Mouse (Mus musculus) 416B (cell line): ENCODE measurements around the gene Mtrf1l.
A peak's percentile ranks its signal among the peaks of the same experiment; 100 is the strongest.

ENCODE experiments used
- DNase-seq: peaks from one replicate; pipeline ENCODE4 v3.0.0; 2011; ENCODE audit warnings: low read depth

Mtrf1l gene

GRCm38 (mm10) chr10:5823740-5824491, at the start of gene Mtrf1l:
Gene Mtrf1l (minus strand): TSS chr10:5823910.
- DNase-seq: peak; percentile 99

- DNase-seq: no peak
Measured at GRCm38 (mm10) chr10:5871081-5871480, 47.4 kb upstream of the Mtrf1l start.

- DNase-seq: peak; percentile 56
Measured at GRCm38 (mm10) chr10:5867981-5868552, 44.4 kb upstream of the Mtrf1l start.

- peak; percentile 38 for DNase-seq
Measured at GRCm38 (mm10) chr10:5865996-5866395, 42.3 kb upstream of the Mtrf1l start.

GRCm38 (mm10) chr10:5862669-5863068, 39.0 kb upstream of the Mtrf1l start:
- DNase-seq: no peak

GRCm38 (mm10) chr10:5860849-5861248, 37.1 kb upstream of the Mtrf1l start:
- DNase-seq: no peak

GRCm38 (mm10) chr10:5859729-5860128, 36.0 kb upstream of the Mtrf1l start:
- peak; percentile 15 for DNase-seq

GRCm38 (mm10) chr10:5857996-5858549, 34.4 kb upstream of the Mtrf1l start:
- DNase-seq: no peak

GRCm38 (mm10) chr10:5853290-5853868, 29.7 kb upstream of the Mtrf1l start:
- no peak for DNase-seq

- DNase-seq: peak; percentile 54
Measured at GRCm38 (mm10) chr10:5846939-5847338, 23.2 kb upstream of the Mtrf1l start.

- peak; percentile 89 for DNase-seq
Measured at GRCm38 (mm10) chr10:5841369-5841768, 17.7 kb upstream of the Mtrf1l start.

- DNase-seq: no peak
Measured at GRCm38 (mm10) chr10:5826336-5827025, 2.8 kb upstream of the Mtrf1l start.

- peak; percentile 92 for DNase-seq
Measured at GRCm38 (mm10) chr10:5824779-5825178, 1.1 kb upstream of the Mtrf1l start.

GRCm38 (mm10) chr10:5823291-5823739, 395 bp downstream of the Mtrf1l start:
- peak; percentile 36 for DNase-seq

GRCm38 (mm10) chr10:5818772-5819171, 4.9 kb downstream of the Mtrf1l start:
- no peak for DNase-seq

GRCm38 (mm10) chr10:5815968-5816367, 7.7 kb downstream of the Mtrf1l start:
- DNase-seq: peak; percentile 84

- no peak for DNase-seq
Measured at GRCm38 (mm10) chr10:5813724-5814123, 10.0 kb downstream of the Mtrf1l start.

- DNase-seq: no peak
Measured at GRCm38 (mm10) chr10:5807683-5808082, 16.0 kb downstream of the Mtrf1l start.

GRCm38 (mm10) chr10:5806996-5807395, 16.7 kb downstream of the Mtrf1l start:
- DNase-seq: peak; percentile 80

GRCm38 (mm10) chr10:5806416-5806815, 17.3 kb downstream of the Mtrf1l start:
- DNase-seq: peak; percentile 81

GRCm38 (mm10) chr10:5805731-5806307, 17.9 kb downstream of the Mtrf1l start:
- peak; percentile 98 for DNase-seq

- DNase-seq: peak; percentile 99
Measured at GRCm38 (mm10) chr10:5805243-5805730, 18.4 kb downstream of the Mtrf1l start, which contains the start of gene Fbxo5. Gene Fbxo5 (minus strand): TSS chr10:5805600.
